Mouse (Mus musculus) brain, embryonic 14.5 days (tissue): Measurements from ENCODE around the gene Gpr150.

Source experiments
- CTCF ChIP-seq: fragments of 200-500 bp; IDR thresholded peaks from 2 replicates; pipeline ENCODE4 v1.5.1; 2012; ENCODE audit warnings: inconsistent platforms, mild to moderate bottlenecking, moderate library complexity, borderline replicate concordance; ENCODE audit not compliant: insufficient read depth, insufficient read length; ENCODE audit errors: extremely low read depth
- POLR2A ChIP-seq: fragments of 200-500 bp; IDR thresholded peaks from 2 replicates; pipeline ENCODE4 v1.6.1; 2012; ENCODE audit warnings: mild to moderate bottlenecking, inconsistent platforms, borderline replicate concordance; ENCODE audit not compliant: poor library complexity, insufficient read depth, insufficient read length, severe bottlenecking; ENCODE audit errors: extremely low read depth

DNA sequence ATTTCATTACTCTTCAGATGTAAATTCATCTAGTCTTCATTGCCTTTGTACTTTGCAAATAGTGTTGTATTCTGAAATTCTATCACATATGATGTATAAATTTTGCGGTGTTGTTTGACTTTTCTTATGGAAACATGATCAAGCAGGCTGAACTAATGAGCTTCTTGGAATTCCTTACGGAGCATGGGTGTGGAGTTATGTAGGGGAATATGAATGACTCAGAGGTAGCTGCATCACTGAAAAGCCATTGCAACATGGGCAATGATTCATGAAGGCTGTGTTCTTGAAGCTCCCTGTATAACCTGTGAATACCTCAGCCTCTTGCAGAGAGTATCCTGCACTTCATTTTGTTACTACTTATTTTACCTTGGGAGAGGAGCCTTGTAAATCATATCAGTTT, 45.2 kb upstream of the Gpr150 start:
- no peak for TF ChIP-seq CTCF
- TF ChIP-seq POLR2A = no peak
